Mouse (Mus musculus) G1E (cell line): ENCODE data around the gene Alg14.

Experiments used
- CTCF ChIP-seq: IDR thresholded peaks from 2 replicates; pipeline ENCODE4 v1.5.1; 2012; ENCODE audit warnings: low read depth, low read length, inconsistent platforms, mixed read lengths
- GATA1 ChIP-seq: IDR thresholded peaks from 2 replicates; pipeline ENCODE4 v1.6.1; 2012; ENCODE audit warnings: borderline replicate concordance, low read length, inconsistent platforms, mixed read lengths
- TAL1 ChIP-seq: conservative IDR thresholded peaks from 2 replicates; pipeline ENCODE4 v1.6.1; 2012; ENCODE audit warnings: low read depth, low read length, inconsistent platforms, mixed read lengths

DNA sequence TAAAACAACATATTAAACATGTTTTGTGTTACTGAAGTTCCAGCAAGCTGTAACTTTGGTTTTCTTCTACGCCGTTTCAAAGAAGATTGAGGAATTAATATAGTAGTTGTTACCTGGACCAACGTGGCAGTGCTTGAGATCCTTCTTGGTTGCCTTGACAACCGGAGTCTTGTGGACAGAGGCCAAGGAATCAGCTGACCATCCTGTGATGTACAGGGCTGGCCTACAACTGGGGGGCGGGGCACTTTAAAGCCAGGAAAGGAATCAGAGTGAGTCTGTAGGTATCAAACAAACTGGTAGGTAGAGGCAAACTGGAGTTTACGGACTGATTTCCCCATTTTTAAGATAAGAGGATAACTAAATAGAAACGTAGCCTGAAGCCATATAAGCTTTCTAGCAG lies 67.7 kb downstream of the Alg14 start:
- TF ChIP-seq CTCF (no peak), TAL1 (no peak), GATA1 (no peak)
